24 mouse cellular contexts compared by ENCODE assay signal in the genomic region with DNA sequence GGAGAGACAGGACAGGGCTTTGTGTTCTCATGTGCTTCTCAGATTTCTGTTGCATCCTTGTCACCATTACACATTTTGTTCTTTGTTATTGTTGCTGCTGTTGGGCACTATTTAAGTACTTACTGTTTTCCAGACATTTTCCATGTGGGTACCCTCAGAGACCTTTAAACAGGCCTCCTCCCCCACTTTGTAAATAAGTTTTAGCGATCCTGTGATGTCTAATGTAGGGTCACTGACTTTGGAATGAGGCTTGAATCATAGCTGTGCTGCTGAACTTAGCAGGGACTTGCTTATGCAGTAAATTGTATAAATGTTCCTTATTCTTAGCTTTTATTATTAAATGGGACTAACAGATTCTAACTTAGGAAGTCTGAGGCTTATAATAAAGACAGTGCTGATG. TPM values are rescaled to one million over a fixed set of nuclear protein-coding genes. Genes with fewer than 3 reads are reported as not detected.
A peak's percentile ranks its signal among the peaks of the same experiment; 100 is the strongest.
DNase-seq lines count a peak whose midpoint lies in the region; ATAC-seq and TF ChIP-seq lines count a peak whose summit lies in the region.
"Had no signal": no experiment of that assay in that cellular context is flagged by ENCODE, and none has a peak within 500 bp of the region (broad histone marks: within the 10 kb centered on the region; RNA-seq: fewer than 3 reads in every experiment).

No protein-coding gene starts in this region.

- peaks cover 19% of the 10 kb centered on the region; the same call in 1 of the 2 replicates for H3K79me2 ChIP-seq in liver, adult 2 months (ENCODE audit: control insufficient read depth, insufficient read depth, low read length)

- no peak overlapping the region for H3K4me3 ChIP-seq in kidney, embryonic 16.5 days (ENCODE audit: low read length)
- H3K4me3 ChIP-seq in liver, adult 2 months (ENCODE audit: insufficient read depth, low read depth, low read length): no peak overlapping the region
- H3K4me3 ChIP-seq in liver, embryonic 11.5 days (ENCODE audit: low read depth, low read length): no peak overlapping the region
- no peak overlapping the region for H3K4me3 ChIP-seq in liver, embryonic 13.5 days (replicated peaks)
- H3K4me3 ChIP-seq in liver, embryonic 14.5 days (ENCODE audit: insufficient read depth in 1 of 2, low read depth in 2 of 2, low read length in 2 of 2): no peak overlapping the region
- H3K4me3 ChIP-seq: embryonic facial prominence, embryonic 10.5 days; embryonic facial prominence, embryonic 13.5 days; erythroblast, embryonic 14.5 days; forebrain, embryonic 12.5 days; forebrain, embryonic 15.5 days; hindbrain, embryonic 12.5 days had no signal

- no peak overlapping the region for H3K9ac ChIP-seq in kidney, embryonic 16.5 days (replicated peaks; ENCODE audit: low read length)
- H3K9ac ChIP-seq in liver, adult 2 months (ENCODE audit: low read depth, low read length): no peak overlapping the region
- no peak overlapping the region for H3K9ac ChIP-seq in liver, embryonic 11.5 days (ENCODE audit: low read depth, low read length)
- no peak overlapping the region for H3K9ac ChIP-seq in liver, embryonic 13.5 days
- H3K9ac ChIP-seq in liver, embryonic 14.5 days (replicated peaks): no peak overlapping the region
- H3K9ac ChIP-seq: embryonic facial prominence, embryonic 13.5 days; forebrain, embryonic 12.5 days; forebrain, embryonic 15.5 days; hindbrain, embryonic 12.5 days had no signal

- no peak for DNase-seq in kidney, postnatal 25 days
- peak; percentile 60 for DNase-seq in liver, adult 2 months (ENCODE audit: extremely low read depth, low read depth, low spot score)
- DNase-seq in liver, embryonic 11.5 days (ENCODE audit: low spot score): no peak
- DNase-seq in liver, embryonic 13.5 days: no peak
- DNase-seq in liver, embryonic 14.5 days (ENCODE audit: low read depth in 3 of 3, low spot score in 3 of 3): no peak
- DNase-seq in adrenal gland, postnatal 14 days: no peak
- no peak for DNase-seq in urinary bladder, adult 2 months (ENCODE audit: low spot score)
- DNase-seq: adrenal gland, adult 2 months; adrenal gland, postnatal 25 days; cerebellum, adult 11-12 months; cerebellum, adult 8-10 months; cerebellum, postnatal 10 days; embryo, embryonic 11 days; gastrocnemius, postnatal 10 days; heart, adult 11 months had no signal

- H3K4me1 ChIP-seq in kidney, embryonic 16.5 days (ENCODE audit: insufficient read depth, low read length): peaks cover 12% of the 10 kb centered on the region; the same call in 1 of the 2 replicates
- peaks cover 29% of the 10 kb centered on the region for H3K4me1 ChIP-seq in liver, adult 2 months (ENCODE audit: control insufficient read depth, insufficient read depth, low read length)
- H3K4me1 ChIP-seq in liver, embryonic 11.5 days (replicated peaks; ENCODE audit: control insufficient read depth, insufficient read depth, low read length): peaks cover 8% of the 10 kb centered on the region
- peaks cover 78% of the 10 kb centered on the region for H3K4me1 ChIP-seq in liver, embryonic 13.5 days (replicated peaks)
- peaks cover 15 to 25% of the 10 kb centered on the region in 2 experiments for H3K4me1 ChIP-seq in liver, embryonic 14.5 days (replicated peaks; ENCODE audit: control insufficient read depth in 2 of 2, insufficient read depth in 2 of 2, low read length in 1 of 2)
- H3K4me1 ChIP-seq: embryonic facial prominence, embryonic 10.5 days had no signal

- peak overlapping the region; percentile 10; the same call in 1 of the 2 replicates for H3K27ac ChIP-seq in kidney, embryonic 16.5 days (ENCODE audit: low read length)
- H3K27ac ChIP-seq in liver, adult 2 months (replicated peaks; ENCODE audit: insufficient read depth, low read depth, low read length): no peak overlapping the region
- H3K27ac ChIP-seq in liver, embryonic 11.5 days (ENCODE audit: low read depth, low read length): no peak overlapping the region; the same call in 1 of the 2 replicates
- peak overlapping the region; percentile 21; the same call in 1 of the 2 replicates for H3K27ac ChIP-seq in liver, embryonic 13.5 days
- H3K27ac ChIP-seq in liver, embryonic 14.5 days: no peak overlapping the region
- H3K27ac ChIP-seq: embryonic facial prominence, embryonic 10.5 days; embryonic facial prominence, embryonic 13.5 days; forebrain, embryonic 12.5 days; forebrain, embryonic 15.5 days; hindbrain, embryonic 12.5 days had no signal

- ATAC-seq in kidney, embryonic 16.5 days (ENCODE audit: low FRiP score, low TSS enrichment): peak; percentile 49; the same call in 1 of the 2 replicates
- no peak for ATAC-seq in liver, embryonic 11.5 days (replicated peaks; ENCODE audit: low FRiP score)
- no peak for ATAC-seq in liver, embryonic 13.5 days (ENCODE audit: low read depth)
- no peak for ATAC-seq in liver, embryonic 14.5 days (ENCODE audit: insufficient read depth)
- ATAC-seq: CD4-positive, CD25-positive, alpha-beta regulatory T cell, adult 4 months; forebrain, embryonic 15.5 days had no signal

- no peak for TF ChIP-seq EP300 in liver, embryonic 14.5 days (IDR thresholded peaks at IDR 0.05; ENCODE audit: low read depth)

- H3K9me3 ChIP-seq in kidney, embryonic 16.5 days (ENCODE audit: low read length): no peaks in the 10 kb centered on the region
- no peaks in the 10 kb centered on the region for H3K9me3 ChIP-seq in liver, embryonic 11.5 days (ENCODE audit: control insufficient read depth, low read length)
- H3K9me3 ChIP-seq in liver, embryonic 13.5 days (replicated peaks): no peaks in the 10 kb centered on the region
- no peaks in the 10 kb centered on the region for H3K9me3 ChIP-seq in liver, embryonic 14.5 days (ENCODE audit: control insufficient read depth, low read length)
- H3K9me3 ChIP-seq: embryonic facial prominence, embryonic 10.5 days; embryonic facial prominence, embryonic 13.5 days; forebrain, embryonic 12.5 days; forebrain, embryonic 15.5 days; hindbrain, embryonic 12.5 days had no signal

- 16% methylated on average over 1 of the region's 1 CpGs for WGBS in kidney, embryonic 16.5 days
- WGBS in liver, adult 2 months: 12% methylated on average over 1 of the region's 1 CpGs
- 61% methylated on average over 1 of the region's 1 CpGs for WGBS in liver, embryonic 11.5 days
- WGBS in liver, embryonic 13.5 days (ENCODE audit: insufficient replicate concordance): 83% methylated on average over 1 of the region's 1 CpGs
- WGBS in liver, embryonic 14.5 days (ENCODE audit: insufficient replicate concordance): 79% methylated on average over 1 of the region's 1 CpGs

- no peak for TF ChIP-seq CTCF in liver, adult 2 months (IDR thresholded peaks at IDR 0.05; ENCODE audit: low read depth, low read length)
- no peak for TF ChIP-seq CTCF in liver, embryonic 14.5 days (IDR thresholded peaks at IDR 0.05; ENCODE audit: low read depth)

- H3K4me2 ChIP-seq in kidney, embryonic 16.5 days (replicated peaks; ENCODE audit: low read depth, low read length): no peak overlapping the region
- no peak overlapping the region for H3K4me2 ChIP-seq in liver, embryonic 11.5 days
- no peak overlapping the region for H3K4me2 ChIP-seq in liver, embryonic 13.5 days
- H3K4me2 ChIP-seq in liver, embryonic 14.5 days (ENCODE audit: low read depth): peak overlapping the region; percentile 6; the same call in 1 of the 2 replicates
- H3K4me2 ChIP-seq: embryonic facial prominence, embryonic 13.5 days; forebrain, embryonic 12.5 days; forebrain, embryonic 15.5 days; heart, embryonic 11.5 days; hindbrain, embryonic 12.5 days had no signal

- no peak for TF ChIP-seq POLR2A in liver, adult 2 months (IDR thresholded peaks at IDR 0.05; ENCODE audit: extremely low read depth, insufficient read depth, low read length)

- H3K27me3 ChIP-seq in kidney, embryonic 16.5 days (ENCODE audit: insufficient read depth, low read length): no peaks in the 10 kb centered on the region
- H3K27me3 ChIP-seq in liver, adult 2 months (ENCODE audit: control insufficient read depth, insufficient read depth, low read length): no peaks in the 10 kb centered on the region
- no peaks in the 10 kb centered on the region for H3K27me3 ChIP-seq in liver, embryonic 11.5 days (replicated peaks; ENCODE audit: control insufficient read depth, insufficient read depth, low read length)
- H3K27me3 ChIP-seq in liver, embryonic 13.5 days: no peaks in the 10 kb centered on the region
- H3K27me3 ChIP-seq in liver, embryonic 14.5 days (ENCODE audit: control insufficient read depth, insufficient read depth, low read length): no peaks in the 10 kb centered on the region
- H3K27me3 ChIP-seq: embryonic facial prominence, embryonic 13.5 days; forebrain, embryonic 12.5 days; forebrain, embryonic 15.5 days; hindbrain, embryonic 12.5 days had no signal

- no peaks in the 10 kb centered on the region for H3K36me3 ChIP-seq in kidney, embryonic 16.5 days (ENCODE audit: insufficient read depth, low read length)
- H3K36me3 ChIP-seq in liver, adult 2 months (ENCODE audit: control insufficient read depth, insufficient read depth, low read length): peaks cover 28% of the 10 kb centered on the region
- no peaks in the 10 kb centered on the region for H3K36me3 ChIP-seq in liver, embryonic 11.5 days (ENCODE audit: control insufficient read depth, insufficient read depth, low read length)
- peaks cover 81% of the 10 kb centered on the region for H3K36me3 ChIP-seq in liver, embryonic 13.5 days
- H3K36me3 ChIP-seq in liver, embryonic 14.5 days (replicated peaks; ENCODE audit: control insufficient read depth, insufficient read depth, low read depth): peaks cover 82% of the 10 kb centered on the region
- H3K36me3 ChIP-seq: embryonic facial prominence, embryonic 10.5 days; embryonic facial prominence, embryonic 13.5 days; forebrain, embryonic 12.5 days; forebrain, embryonic 15.5 days had no signal

RNA-seq across cellular contexts. Expression of a gene that starts 13.8 kb away (rescaled TPM):
- 4.0 and 4.3 TPM in 2 replicates for polyA plus RNA-seq in kidney, embryonic 16.5 days (2015; fragmentation: Nextera tagmentation; extraction: Ambion mirVana)
- 30.6 and 37.0 TPM in 2 replicates for total RNA-seq in liver, adult 2 months (2014; rRNA removed)
- polyA plus RNA-seq in liver, adult 2 months (2012; rRNA removed): 9.0 and 10.3 TPM in 2 replicates
- polyA plus RNA-seq in liver, embryonic 11.5 days (2014; fragmentation: Nextera tagmentation; extraction: Ambion mirVana): 14.4 and 15.8 TPM in 2 replicates
- 14.3 and 21.6 TPM in 2 replicates for polyA plus RNA-seq in liver, embryonic 13.5 days (2015; fragmentation: Nextera tagmentation; extraction: Ambion mirVana)
- polyA plus RNA-seq in liver, embryonic 14.5 days (2012; rRNA removed): 21.5 and 25.1 TPM in 2 replicates
- polyA plus RNA-seq in liver, embryonic 14.5 days (2014; fragmentation: Nextera tagmentation; extraction: Ambion mirVana): 28.7 and 29.4 TPM in 2 replicates
- total RNA-seq in adrenal gland, postnatal 14 days (2021): 93.1 and 152 TPM in 2 replicates
- polyA plus RNA-seq in urinary bladder, adult 2 months (2012; rRNA removed): 19.9 and 23.8 TPM in 2 replicates

Comparison
In these comparisons a context has a peak if more than half of its experiments do, and no peak if none do; other contexts are left out.
1. H3K27ac ChIP-seq: peak in kidney, embryonic 16.5 days (single experiment) and liver, embryonic 13.5 days (single experiment); none in liver, adult 2 months (single experiment), liver, embryonic 11.5 days (single experiment) and liver, embryonic 14.5 days (single experiment).